Mouse (Mus musculus) liver, embryonic 11.5 days (tissue): Measurements from ENCODE around the gene Cib2. TPM values are rescaled to one million over a fixed set of nuclear protein-coding genes. Genes with fewer than 3 reads are reported as not detected.

ENCODE experiments used
- ATAC-seq: fragments of 200-750 bp; cut with Nextera tagmentation; replicated peaks from 2 replicates; pipeline ENCODE4 v1.8.0; 2017; ENCODE audit warnings: moderate number of reproducible peaks, mild to moderate bottlenecking, moderate TSS enrichment, moderate library complexity; ENCODE audit not compliant: low FRiP score
- DNase-seq: peaks from one replicate; pipeline ENCODE4 v3.0.0-alpha.2; 2017; ENCODE audit warnings: low spot score
- H3K27ac ChIP-seq: fragments of 300-500 bp; sonication (generic); 2 replicates; pipeline ENCODE4 v1.5.1; 2014; ENCODE audit warnings: mild to moderate bottlenecking, low read depth, low read length, control low read depth
- H3K27me3 ChIP-seq: fragments of 300-500 bp; sonication (generic); replicated peaks from 2 replicates; pipeline ENCODE4 v1.6.1; 2014; ENCODE audit warnings: low read length, mixed read lengths; ENCODE audit not compliant: control insufficient read depth, insufficient read depth
- H3K36me3 ChIP-seq: fragments of 300-500 bp; sonication (generic); 2 replicates; pipeline ENCODE4 v1.6.1; 2014; ENCODE audit warnings: mild to moderate bottlenecking, low read length, moderate library complexity, mixed read lengths; ENCODE audit not compliant: control insufficient read depth, insufficient read depth
- H3K4me1 ChIP-seq: fragments of 300-500 bp; sonication (generic); replicated peaks from 2 replicates; pipeline ENCODE4 v1.6.1; 2014; ENCODE audit warnings: low read length, mixed read lengths; ENCODE audit not compliant: control insufficient read depth, insufficient read depth
- H3K4me2 ChIP-seq: fragments of 300-500 bp; sonication (generic); 2 replicates; pipeline ENCODE4 v1.6.1; 2014; ENCODE audit warnings: mild to moderate bottlenecking, control low read depth, moderate library complexity
- H3K4me3 ChIP-seq: fragments of 300-500 bp; sonication (generic); 2 replicates; pipeline ENCODE4 v1.5.1; 2014; ENCODE audit warnings: low read depth, low read length, control low read depth
- H3K9ac ChIP-seq: fragments of 300-500 bp; sonication (generic); 2 replicates; pipeline ENCODE4 v1.6.1; 2014; ENCODE audit warnings: low read depth, low read length, control low read depth
- H3K9me3 ChIP-seq: fragments of 300-500 bp; sonication (generic); 2 replicates; pipeline ENCODE4 v1.6.1; 2016; ENCODE audit warnings: low read length, inconsistent platforms, mixed read lengths; ENCODE audit not compliant: control insufficient read depth
- WGBS: fragments of 180-500 bp; shearing (Covaris S2); extraction: QIAGEN DNeasy Blood & Tissue Kit; methylation state at CpG from one replicate; pipeline ENCODE4 v1.1.7; 2014; 5-methylcytosine and 5-hydroxymethylcytosine counted together
- polyA plus RNA-seq: library from polyadenylated mRNA; unstranded; fragments of >200 nt; fragmentation: Nextera tagmentation; extraction: Ambion mirVana; gene quantifications from 2 replicates; pipeline ENCODE4 v1.2.1, GENCODE M21; 2014

The Cib2 gene
- polyA plus RNA-seq, 1 experiment from 2014 or later = 5.3 TPM

GRCm38 (mm10) chr9:54527694-54528093, 32.3 kb downstream of the Cib2 start:
- no peak overlapping the region for H3K9ac ChIP-seq
- H3K36me3 ChIP-seq = no peaks in the 10 kb centered on the region
- DNase-seq (no peak), ATAC-seq (no peak)
- 71% methylated on average over 7 of the region's 7 CpGs for whole genome bisulfite sequencing
- H3K9me3 ChIP-seq = no peaks in the 10 kb centered on the region
- H3K27ac ChIP-seq = no peak overlapping the region
- H3K4me3 ChIP-seq = no peak overlapping the region
- no peaks in the 10 kb centered on the region for H3K27me3 ChIP-seq
- H3K4me1 ChIP-seq = no peaks in the 10 kb centered on the region
- H3K4me2 ChIP-seq = no peak overlapping the region

GRCm38 (mm10) chr9:54520286-54520685, 39.7 kb downstream of the Cib2 start:
- Histone ChIP-seq H3K4me3 (no peak overlapping the region), H3K27ac (no peak overlapping the region), H3K27me3 (no peaks in the 10 kb centered on the region), H3K4me2 (no peak overlapping the region), H3K4me1 (no peaks in the 10 kb centered on the region), H3K36me3 (no peaks in the 10 kb centered on the region), H3K9ac (no peak overlapping the region), H3K9me3 (no peaks in the 10 kb centered on the region)
- WGBS = 75% methylated on average over 4 of the region's 4 CpGs
- ATAC-seq = no peak
- DNase-seq = no peak

- no peak overlapping the region for H3K4me2 ChIP-seq
- ATAC-seq (no peak), DNase-seq (no peak)
- no peak overlapping the region for H3K9ac ChIP-seq
- no peaks in the 10 kb centered on the region for H3K27me3 ChIP-seq
- H3K36me3 ChIP-seq = no peaks in the 10 kb centered on the region
- no peak overlapping the region for H3K4me3 ChIP-seq
- H3K9me3 ChIP-seq = no peaks in the 10 kb centered on the region
- H3K4me1 ChIP-seq = no peaks in the 10 kb centered on the region
- H3K27ac ChIP-seq = no peak overlapping the region
- WGBS = 65% methylated on average over 7 of the region's 7 CpGs
Observed at GRCm38 (mm10) chr9:54518921-54519320, 41.1 kb downstream of the Cib2 start.

- no peak for ATAC-seq
- Histone ChIP-seq H3K27me3 (no peaks in the 10 kb centered on the region), H3K4me1 (no peaks in the 10 kb centered on the region), H3K9ac (no peak overlapping the region), H3K9me3 (no peaks in the 10 kb centered on the region), H3K4me3 (no peak overlapping the region), H3K27ac (no peak overlapping the region), H3K4me2 (no peak overlapping the region), H3K36me3 (no peaks in the 10 kb centered on the region)
- no peak for DNase-seq
- 82% methylated on average over 2 of the region's 2 CpGs for WGBS
Observed at GRCm38 (mm10) chr9:54515991-54516390, 44.0 kb downstream of the Cib2 start.

GRCm38 (mm10) chr9:54502873-54503272, 57.1 kb downstream of the Cib2 start:
- no peaks in the 10 kb centered on the region for H3K9me3 ChIP-seq
- DNase-seq (no peak), ATAC-seq (no peak)
- no peak overlapping the region for H3K4me3 ChIP-seq
- no peak overlapping the region for H3K9ac ChIP-seq
- peak overlapping the region; percentile 97 for H3K4me2 ChIP-seq
- H3K27ac ChIP-seq = no peak overlapping the region
- H3K4me1 ChIP-seq = no peaks in the 10 kb centered on the region; the same call in 1 of the 2 replicates
- H3K27me3 ChIP-seq = peaks cover 20% of the 10 kb centered on the region
- 22% methylated on average over 12 of the region's 12 CpGs for WGBS
- no peaks in the 10 kb centered on the region for H3K36me3 ChIP-seq

GRCm38 (mm10) chr9:54502111-54502495, 57.9 kb downstream of the Cib2 start:
- Histone ChIP-seq H3K27ac (no peak overlapping the region), H3K36me3 (no peaks in the 10 kb centered on the region), H3K4me1 (no peaks in the 10 kb centered on the region; the same call in 1 of the 2 replicates), H3K9me3 (no peaks in the 10 kb centered on the region), H3K9ac (no peak overlapping the region), H3K4me3 (peak overlapping the region; percentile 82), H3K27me3 (peaks cover 20% of the 10 kb centered on the region), H3K4me2 (peak overlapping the region; percentile 97)
- 9% methylated on average over 13 of the region's 13 CpGs for WGBS
- DNase-seq (no peak), ATAC-seq (0 out of 2 replicates have a peak, but pooled peaks have one; percentile 5)

- Histone ChIP-seq H3K36me3 (no peaks in the 10 kb centered on the region), H3K4me3 (peak within 1 kb of the TSS; percentile 82), H3K27me3 (peaks cover 20% of the 10 kb centered on the region), H3K9ac (peak within 1 kb of the TSS; percentile 72), H3K27ac (no peak within 1 kb of the TSS), H3K4me1 (no peaks in the 10 kb centered on the region; the same call in 1 of the 2 replicates), H3K4me2 (peak within 1 kb of the TSS; percentile 97), H3K9me3 (no peaks in the 10 kb centered on the region)
- DNase-seq (peak; percentile 80), ATAC-seq (peak; percentile 80)
- WGBS = under 1% methylated on average over 87 of the region's 99 CpGs
Observed at GRCm38 (mm10) chr9:54501453-54502110, 58.4 kb downstream of the Cib2 start, which contains the start of gene Dmxl2. TSS of gene Dmxl2 (minus strand) at chr9:54501626.

GRCm38 (mm10) chr9:54500832-54501452, 59.1 kb downstream of the Cib2 start:
- Histone ChIP-seq H3K27ac (no peak overlapping the region), H3K9ac (peak overlapping the region; percentile 72), H3K4me3 (peak overlapping the region; percentile 82), H3K36me3 (no peaks in the 10 kb centered on the region), H3K4me1 (no peaks in the 10 kb centered on the region; the same call in 1 of the 2 replicates), H3K27me3 (peaks cover 20% of the 10 kb centered on the region), H3K4me2 (peak overlapping the region; percentile 97), H3K9me3 (no peaks in the 10 kb centered on the region)
- DNase-seq (peak; percentile 70), ATAC-seq (no peak)
- under 1% methylated on average over 42 of the region's 43 CpGs for WGBS

- ATAC-seq = no peak
- Histone ChIP-seq H3K9me3 (no peaks in the 10 kb centered on the region), H3K4me1 (no peaks in the 10 kb centered on the region; the same call in 1 of the 2 replicates), H3K9ac (no peak overlapping the region), H3K27me3 (peaks cover 20% of the 10 kb centered on the region), H3K36me3 (no peaks in the 10 kb centered on the region), H3K4me2 (no peak overlapping the region), H3K4me3 (no peak overlapping the region), H3K27ac (no peak overlapping the region)
- 82% methylated on average over 3 of the region's 3 CpGs for WGBS
- no peak for DNase-seq
Observed at GRCm38 (mm10) chr9:54499791-54500190, 60.2 kb downstream of the Cib2 start.
